Mouse (Mus musculus): ENCODE measurements around the gene Ryr1.

The Ryr1 gene

GRCm38 (mm10) chr7:29029690-29030656 lies 95.0 kb downstream of the Ryr1 start:
- DNase-seq, result no peak

- no peak for DNase-seq
Measured at GRCm38 (mm10) chr7:29028761-29029160, 96.2 kb downstream of the Ryr1 start.

GRCm38 (mm10) chr7:29026811-29027210 lies 98.2 kb downstream of the Ryr1 start:
- no peak for DNase-seq

- no peak for DNase-seq
Measured at GRCm38 (mm10) chr7:29026195-29026594, 98.8 kb downstream of the Ryr1 start.

- no peak for DNase-seq
Measured at GRCm38 (mm10) chr7:29025566-29025965, 99.4 kb downstream of the Ryr1 start.

- no peak for DNase-seq
Measured at GRCm38 (mm10) chr7:29023514-29023913, 101.5 kb downstream of the Ryr1 start.

- no peak for DNase-seq
Measured at GRCm38 (mm10) chr7:29022479-29022878, 102.5 kb downstream of the Ryr1 start.

GRCm38 (mm10) chr7:29019447-29020220 lies 105.3 kb downstream of the Ryr1 start:
- DNase-seq, result no peak

- no peak for DNase-seq
Measured at GRCm38 (mm10) chr7:29017222-29017621, 107.8 kb downstream of the Ryr1 start.

GRCm38 (mm10) chr7:29016440-29016839 lies 108.5 kb downstream of the Ryr1 start:
- no peak for DNase-seq

GRCm38 (mm10) chr7:29014984-29015383 lies 110.0 kb downstream of the Ryr1 start:
- no peak for DNase-seq

- no peak for DNase-seq
Measured at GRCm38 (mm10) chr7:29008714-29009113, 116.3 kb downstream of the Ryr1 start.

GRCm38 (mm10) chr7:29008171-29008570 lies 116.8 kb downstream of the Ryr1 start:
- DNase-seq, result no peak

- no peak for DNase-seq
Measured at GRCm38 (mm10) chr7:29007224-29008101, 117.5 kb downstream of the Ryr1 start.

GRCm38 (mm10) chr7:29000651-29001605 lies 124.1 kb downstream of the Ryr1 start:
- peak; percentile 67 for DNase-seq

- no peak for DNase-seq
Measured at GRCm38 (mm10) chr7:28993402-28993801, 131.6 kb downstream of the Ryr1 start.

- no peak for DNase-seq
Measured at GRCm38 (mm10) chr7:28992997-28993396, 132.0 kb downstream of the Ryr1 start.

- no peak for DNase-seq
Measured at GRCm38 (mm10) chr7:28991616-28992015, 133.4 kb downstream of the Ryr1 start.

- DNase-seq, result no peak
Measured at GRCm38 (mm10) chr7:28990766-28991273, 134.2 kb downstream of the Ryr1 start.

GRCm38 (mm10) chr7:28985207-28985606 lies 139.8 kb downstream of the Ryr1 start:
- DNase-seq, result no peak

- no peak for DNase-seq
Measured at GRCm38 (mm10) chr7:28984452-28984851, 140.5 kb downstream of the Ryr1 start.
